Mouse (Mus musculus): Measurements from ENCODE around the gene Acan.

The Acan gene

DNA sequence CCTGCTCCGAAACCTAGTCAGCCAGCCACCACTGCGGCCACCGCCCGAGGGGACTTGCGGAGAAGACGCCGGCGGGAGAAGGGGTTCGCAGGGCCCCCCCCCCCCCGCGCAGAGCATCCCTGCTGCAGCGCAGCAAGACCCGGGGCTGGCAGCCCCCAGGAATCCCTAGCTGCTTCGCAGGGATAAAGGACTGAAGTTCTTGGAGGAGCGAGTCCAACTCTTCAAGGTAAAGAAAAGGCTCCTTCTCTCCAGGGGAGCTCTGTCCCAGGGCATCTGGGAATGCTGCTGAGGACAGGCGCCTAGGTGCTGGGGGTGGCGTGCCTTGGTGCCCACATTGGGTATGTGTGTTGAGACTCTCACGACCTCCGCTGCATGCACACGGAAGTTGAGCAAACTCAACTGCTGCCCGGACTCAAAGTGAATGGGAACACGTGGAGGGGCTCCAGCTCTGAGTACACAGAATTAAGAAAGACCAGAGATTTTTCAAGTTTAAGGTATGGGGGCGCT, at the start of gene Acan:
Acan (plus strand) TSS at position 101 of the 507 bp plus-strand sequence.
- DNase-seq (ENCODE audit: low spot score), result no peak

DNA sequence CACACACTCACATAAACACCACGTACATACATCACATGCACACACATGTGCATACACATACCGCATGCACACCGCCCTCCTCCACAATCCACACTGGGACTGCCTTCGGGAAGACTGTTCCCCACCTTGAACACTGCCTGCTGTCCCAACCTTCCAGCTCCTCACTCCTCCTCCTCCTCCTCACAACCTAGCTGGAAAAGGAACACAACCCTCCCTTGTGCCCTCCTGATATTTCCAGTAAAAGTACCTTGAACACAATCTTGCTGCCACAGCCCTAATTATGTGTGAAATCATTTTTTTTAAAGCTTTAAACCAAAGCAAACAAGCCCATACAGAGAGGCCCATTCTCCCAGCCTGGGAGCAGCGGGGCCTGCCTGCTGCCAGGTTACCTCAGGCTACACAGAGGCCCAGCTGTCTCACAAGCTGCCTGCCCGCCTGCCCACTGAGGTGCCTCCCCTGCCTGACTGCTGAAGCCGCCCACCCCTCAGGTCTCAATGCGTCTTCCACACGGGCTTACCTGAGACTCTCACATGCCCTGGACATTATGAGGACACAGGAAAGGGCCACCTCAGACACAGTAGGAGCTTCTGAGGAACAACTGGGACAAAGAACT, 31.9 kb upstream of the Acan start:
- no peak for DNase-seq (ENCODE audit: low spot score)

DNA sequence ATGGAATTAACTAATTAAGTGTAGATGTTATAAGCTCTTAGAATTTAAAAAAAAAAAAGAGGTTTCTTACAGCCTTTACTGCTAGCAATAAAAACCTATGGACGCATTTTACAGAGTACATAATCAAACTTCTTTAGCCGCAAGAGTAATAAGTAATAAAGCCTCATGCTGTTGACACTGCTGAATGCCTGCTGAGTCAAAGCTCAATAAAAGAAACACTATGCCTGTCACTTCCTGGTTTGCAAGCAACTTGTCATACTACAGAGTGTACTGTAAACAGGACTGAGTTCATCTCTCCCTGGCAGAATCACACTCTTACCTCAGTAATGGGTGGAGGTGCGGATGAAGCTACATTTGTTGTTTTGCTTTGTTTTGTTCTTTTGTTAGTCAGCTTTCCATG, 24.1 kb upstream of the Acan start:
- DNase-seq (ENCODE audit: low spot score), result no peak

DNA sequence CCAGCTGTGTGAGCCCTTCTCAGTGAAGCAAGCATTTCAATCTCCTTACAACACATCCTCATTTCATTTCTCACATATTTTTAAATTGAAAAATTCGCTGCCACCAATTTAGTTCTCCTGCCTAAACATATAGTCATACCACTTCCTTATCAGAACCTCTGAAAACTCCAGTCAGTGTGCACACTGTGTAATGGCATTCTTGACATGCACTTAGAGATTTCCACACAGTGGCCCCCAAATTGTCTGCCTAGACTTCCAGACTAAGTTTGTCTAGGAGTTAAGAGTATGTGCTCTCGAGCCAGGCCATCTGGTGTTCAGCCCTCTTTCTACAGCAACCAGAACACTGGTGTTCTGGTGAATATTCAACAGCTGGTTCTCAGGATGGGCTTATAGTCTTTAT, 19.5 kb upstream of the Acan start:
- no peak for DNase-seq (ENCODE audit: low spot score)

DNA sequence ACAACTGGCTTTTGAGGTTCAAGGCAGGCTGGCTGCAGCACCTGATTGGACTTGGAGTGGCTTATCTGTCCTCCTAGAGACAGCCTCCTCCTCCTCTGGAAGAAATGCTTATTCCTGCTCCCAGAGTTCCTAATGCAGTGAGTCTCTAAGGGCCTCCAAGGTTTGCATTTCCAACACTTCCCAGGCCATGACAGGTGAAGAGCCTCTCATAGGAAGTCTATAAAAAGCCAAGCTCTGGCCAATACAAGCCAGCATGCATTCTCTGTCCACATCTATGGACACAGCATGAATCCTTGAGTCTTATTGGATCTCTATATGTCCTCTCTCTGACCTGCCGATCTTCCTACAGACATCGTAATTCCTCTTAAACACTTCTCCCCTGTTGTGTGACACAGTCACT, 18.8 kb upstream of the Acan start:
- no peak for DNase-seq (ENCODE audit: low spot score)

DNA sequence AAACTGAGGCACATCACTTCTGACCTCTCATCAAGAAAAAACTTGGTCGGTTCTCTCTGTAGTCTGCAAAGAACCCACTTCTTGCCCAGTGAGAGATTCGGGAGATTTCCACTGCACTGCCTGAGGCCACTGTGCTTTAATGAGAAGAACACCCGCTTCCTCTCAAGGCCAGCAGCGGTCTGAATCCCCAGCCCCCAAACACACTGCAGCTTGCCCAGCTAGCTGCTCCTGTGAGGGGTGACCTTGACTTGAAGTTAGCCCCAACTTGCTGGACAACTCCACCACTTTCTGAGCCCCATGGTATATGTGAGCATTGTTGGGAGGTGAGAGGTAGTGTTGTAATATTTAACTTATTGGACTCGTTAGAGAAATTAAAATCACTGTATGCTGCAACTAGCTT, 1.2 kb upstream of the Acan start:
- DNase-seq (ENCODE audit: low spot score), result no peak

DNA sequence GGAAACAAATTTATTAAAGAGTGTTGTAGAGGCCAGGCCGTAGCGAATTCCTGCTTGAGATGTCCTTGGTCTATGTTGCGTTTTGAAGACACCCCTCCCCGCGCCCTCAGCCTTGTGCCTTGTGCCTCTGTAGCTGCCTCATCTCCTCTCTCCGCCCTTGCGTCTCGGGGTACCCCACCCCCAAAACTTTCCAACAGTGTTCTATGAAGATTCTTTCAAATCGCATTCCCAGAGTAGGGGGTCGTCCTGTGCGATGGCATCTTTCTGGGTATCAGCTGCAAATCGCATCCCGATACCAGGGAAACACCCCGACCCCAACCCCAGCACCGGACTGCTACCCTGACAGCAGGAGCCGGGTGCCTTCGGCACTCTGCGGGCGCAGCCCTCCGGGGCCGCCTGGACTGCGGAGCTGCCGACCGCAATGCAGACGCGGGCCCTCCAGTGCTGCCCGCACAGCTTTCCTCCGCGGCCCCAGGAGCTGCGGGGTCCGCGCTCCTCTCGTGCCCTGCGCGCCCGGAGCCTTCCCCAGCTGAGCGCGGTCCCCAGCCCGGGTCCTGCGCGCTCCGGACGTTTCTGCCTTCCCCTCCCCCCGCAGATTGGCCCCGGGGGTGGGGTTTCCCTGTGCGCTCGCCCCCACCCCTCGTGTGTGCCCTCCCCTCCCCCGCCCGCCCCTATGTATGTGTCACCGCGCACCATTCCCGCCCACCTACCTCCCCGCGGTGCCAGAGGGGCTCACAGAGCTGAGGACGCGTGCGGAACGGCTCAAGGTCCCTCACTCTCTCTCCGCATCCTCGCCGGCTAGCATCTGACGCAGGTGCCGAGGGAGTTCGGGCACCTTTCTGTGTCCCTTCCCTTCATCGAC, 531 bp upstream of the Acan start:
- no peak for DNase-seq (ENCODE audit: low spot score)

DNA sequence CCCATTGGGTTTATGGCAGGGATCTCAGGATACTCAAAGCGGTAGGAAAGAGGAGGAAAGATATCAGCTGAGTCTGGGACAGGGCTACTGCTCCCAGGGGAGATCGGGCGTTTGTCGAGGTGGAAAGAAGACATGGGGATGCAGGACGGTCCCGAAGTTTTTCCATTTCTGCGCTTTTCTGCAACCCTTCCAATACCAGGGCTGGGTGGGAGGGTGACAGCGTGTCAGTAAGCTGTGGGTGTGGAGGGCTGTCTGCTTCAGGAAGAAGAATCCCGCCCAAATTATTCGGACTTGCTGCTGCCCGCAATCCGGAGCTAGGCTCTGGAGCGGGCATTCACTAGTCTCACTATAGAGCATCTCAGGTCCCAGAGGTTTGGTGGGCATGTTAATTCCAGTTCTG, 828 bp downstream of the Acan start:
- DNase-seq (ENCODE audit: low spot score), result no peak

DNA sequence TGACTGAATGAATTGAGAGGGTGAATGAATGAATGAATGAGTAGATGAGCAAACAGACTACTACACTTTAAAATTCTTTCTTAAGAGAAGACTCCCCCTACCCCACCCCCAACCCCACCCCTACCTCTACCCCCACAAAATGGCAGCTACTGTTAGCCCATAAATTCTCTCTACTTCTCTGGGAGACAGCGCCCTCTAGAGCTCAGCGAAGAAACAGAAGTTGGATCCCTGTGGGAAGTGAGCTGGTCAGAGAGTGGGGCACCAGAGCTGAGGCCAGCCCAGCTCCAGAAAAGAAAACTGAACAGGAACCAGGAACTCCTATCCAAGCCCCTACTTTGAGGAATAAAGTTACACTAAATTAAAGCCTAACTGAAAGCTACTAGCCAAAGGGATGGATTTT, 5.3 kb downstream of the Acan start:
- no peak for DNase-seq (ENCODE audit: low spot score)

DNA sequence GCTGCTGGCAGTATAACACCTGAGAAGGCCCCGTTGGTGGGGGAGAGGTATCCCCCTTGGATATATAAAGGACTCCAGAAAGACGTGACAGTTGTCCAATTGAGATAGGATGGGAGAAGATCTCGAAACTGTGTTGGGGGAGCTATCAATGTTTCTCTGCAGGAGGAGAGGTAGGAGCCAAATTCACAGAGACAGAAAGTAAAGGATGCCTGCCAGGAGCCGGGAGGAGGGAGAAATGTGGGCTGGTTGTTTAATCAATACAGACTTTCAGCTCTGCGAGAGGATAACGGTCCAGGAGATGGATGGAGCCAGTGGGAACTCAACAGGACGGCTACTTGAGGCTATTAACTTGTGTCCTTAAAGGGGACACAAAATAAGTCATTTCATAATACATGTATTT, 14.2 kb downstream of the Acan start:
- no peak for DNase-seq (ENCODE audit: low spot score)

DNA sequence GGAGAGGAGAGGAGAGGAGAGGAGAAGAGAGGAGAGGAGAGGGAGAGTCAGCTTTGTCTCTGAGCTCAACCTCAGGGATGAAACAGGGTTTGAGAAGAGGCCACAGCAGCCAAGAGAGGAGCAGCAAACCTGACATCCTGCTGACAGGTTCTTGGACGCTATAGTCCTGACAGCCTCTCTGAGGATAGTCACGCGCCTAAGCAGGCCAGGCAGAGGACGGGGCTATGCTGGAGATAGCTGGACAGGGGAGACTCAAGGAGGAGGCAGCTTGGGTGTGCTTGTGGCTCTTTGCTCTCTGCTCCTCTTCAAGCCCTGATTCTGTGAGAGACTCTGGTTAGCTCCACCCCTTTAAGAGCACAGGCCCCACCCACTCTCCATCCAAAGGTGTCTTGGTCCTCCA, 14.9 kb downstream of the Acan start:
- DNase-seq (ENCODE audit: low spot score), result no peak

DNA sequence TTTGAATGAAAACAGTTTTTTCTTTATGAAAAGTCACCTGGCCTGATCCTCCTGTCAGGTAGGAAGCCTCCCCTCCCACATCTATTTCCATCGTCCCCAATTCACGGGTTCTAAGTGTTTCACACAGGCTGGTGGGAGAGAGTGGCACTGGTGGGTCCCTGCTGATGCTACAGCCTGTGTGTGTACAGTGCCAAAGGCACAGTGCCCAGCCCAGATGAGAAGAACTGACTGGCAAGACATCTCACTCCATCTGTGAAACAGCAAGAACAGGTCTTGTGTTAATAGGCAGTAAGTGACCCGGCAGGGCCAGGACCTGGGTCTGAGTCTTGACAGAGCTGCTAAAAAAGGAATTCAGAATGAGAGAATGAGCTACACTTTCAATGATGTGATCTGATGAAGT, 25.9 kb downstream of the Acan start:
- DNase-seq (ENCODE audit: low spot score), result no peak

DNA sequence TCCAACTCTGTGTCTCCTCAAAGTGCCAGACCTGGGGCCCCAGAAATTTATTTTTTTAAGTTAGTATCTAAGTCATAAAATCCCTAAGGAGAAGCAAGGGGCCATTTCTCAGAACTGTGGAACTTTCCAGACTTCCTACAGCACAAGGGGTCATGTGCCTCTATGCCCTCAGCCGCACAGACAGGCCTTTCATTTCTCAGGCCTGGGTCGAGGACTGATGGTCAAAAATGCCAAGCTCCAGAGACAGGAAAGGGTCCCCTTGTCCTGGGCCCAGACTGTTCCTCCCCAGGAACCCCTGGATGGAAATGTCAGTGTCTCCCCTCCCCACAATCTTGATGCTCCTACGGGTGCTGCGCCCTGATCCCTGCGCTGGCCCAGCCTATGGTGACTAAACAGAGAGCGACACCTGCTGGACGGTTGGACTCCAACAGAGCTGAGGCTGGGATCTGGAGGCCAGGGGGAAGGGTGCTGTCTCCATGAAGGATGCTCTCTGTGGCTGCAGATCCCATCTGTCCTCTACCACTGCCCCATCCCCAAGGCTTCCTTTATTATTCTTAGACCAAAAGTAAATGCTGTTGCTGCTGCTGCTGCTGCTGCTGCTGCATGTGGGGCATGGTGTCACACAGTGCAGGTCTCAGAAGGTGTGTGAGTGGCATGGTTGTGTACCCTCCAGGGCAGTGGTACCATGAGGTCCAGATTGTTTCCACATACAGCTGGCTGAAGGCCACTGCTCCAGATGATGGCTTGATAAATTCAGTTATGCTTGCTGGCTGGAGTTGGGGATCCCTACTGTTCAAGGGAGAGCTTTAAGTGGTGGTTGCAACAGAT, 27.5 kb downstream of the Acan start:
- DNase-seq (ENCODE audit: low spot score), result peak; percentile 91

DNA sequence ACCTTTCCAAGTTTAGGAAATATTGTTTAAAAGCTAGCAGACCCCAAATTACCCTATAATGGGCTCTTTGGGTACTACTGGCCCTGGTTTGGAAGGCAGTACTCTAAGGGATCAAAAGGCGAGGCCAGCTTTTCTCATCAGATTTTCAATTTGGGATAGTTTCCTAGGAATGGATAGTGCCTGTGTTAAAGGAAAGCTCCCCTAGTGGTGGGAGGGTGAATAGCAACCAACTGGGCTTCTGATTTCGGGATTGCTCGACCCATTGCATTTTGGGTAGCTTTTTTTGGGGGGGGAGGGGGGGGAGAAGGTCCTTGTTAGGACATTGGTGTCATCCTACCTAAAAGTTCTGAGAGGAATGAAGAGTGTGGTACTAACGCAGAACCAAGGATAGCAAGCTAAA, 35.8 kb downstream of the Acan start:
- peak; percentile 62 for DNase-seq (ENCODE audit: low spot score)

DNA sequence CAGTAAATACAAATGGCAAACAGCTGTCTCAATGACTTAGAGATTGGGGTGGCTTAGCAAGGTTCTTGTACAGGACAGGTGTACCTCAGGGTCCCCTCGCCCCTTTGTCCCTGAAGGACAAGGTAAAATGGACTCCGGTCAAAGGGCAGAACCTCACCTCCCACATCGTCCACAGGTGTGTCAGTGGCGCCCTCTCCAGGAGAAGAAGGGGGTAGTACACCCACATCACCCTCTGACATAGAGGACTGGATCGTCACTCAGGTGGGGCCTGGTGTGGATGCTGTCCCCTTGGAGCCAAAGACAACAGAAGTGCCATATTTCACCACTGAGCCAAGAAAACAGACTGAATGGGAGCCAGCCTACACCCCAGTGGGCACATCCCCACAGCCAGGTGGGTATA, 43.2 kb downstream of the Acan start:
- DNase-seq (ENCODE audit: low spot score), result no peak

DNA sequence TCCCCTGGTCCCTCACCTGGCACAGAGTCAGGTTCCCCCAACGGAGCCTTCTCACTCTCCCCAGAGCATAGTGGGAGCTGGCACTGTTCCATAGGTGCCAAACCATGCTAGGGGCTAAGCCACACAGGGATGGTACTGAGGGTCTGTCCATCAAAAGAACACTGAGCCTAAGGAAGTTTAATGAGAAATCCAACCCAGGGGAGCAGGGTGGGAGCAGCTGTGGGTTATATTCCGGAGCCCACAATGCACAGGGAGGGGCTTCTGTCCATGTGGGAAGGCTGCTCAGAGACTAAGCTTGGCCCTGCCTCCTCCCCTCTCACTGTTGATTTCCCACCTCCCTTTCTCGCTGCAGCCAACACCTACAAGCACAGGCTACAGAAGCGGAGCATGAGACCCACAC, 60.6 kb downstream of the Acan start:
- no peak for DNase-seq (ENCODE audit: low spot score)

DNA sequence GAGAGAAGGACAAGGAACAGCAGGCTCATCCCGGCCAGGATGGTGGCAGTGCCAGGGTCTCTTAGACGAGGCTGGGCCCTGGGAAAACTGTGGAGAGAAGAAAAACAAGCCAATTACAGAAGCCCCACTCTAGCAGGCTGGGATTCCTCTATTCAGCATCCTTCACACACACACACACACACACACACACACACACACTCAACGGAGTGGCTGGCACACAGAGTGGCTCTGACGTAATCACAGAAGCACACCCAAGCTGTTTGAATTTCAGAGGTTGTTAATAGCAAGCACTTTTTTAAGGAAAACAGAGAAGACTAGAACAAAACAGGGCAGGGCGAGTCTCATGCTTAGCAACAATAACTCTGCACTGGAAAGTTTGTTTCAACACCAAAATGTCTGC, 70.2 kb downstream of the Acan start:
- no peak for DNase-seq (ENCODE audit: low spot score)

DNA sequence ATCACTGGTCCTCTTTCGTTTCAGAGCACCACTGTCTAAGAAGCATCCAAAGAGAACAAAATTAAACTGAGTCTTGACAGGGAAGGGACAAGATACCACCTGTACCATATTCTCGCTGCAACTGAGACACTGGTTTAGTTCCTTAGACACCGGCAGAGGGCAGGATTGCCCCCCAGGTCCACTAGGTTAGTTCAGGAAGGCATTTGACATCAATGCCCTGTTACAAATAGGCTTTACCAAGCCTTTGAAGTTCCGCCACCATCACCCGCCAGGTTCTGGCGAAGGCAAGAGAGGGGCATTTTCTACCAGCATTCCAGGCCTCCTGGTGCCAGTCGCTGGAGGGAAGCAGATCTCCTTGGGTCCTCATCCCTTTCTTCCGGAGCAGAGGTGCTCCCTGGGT, 76.6 kb downstream of the Acan start:
- no peak for DNase-seq (ENCODE audit: low spot score)

DNA sequence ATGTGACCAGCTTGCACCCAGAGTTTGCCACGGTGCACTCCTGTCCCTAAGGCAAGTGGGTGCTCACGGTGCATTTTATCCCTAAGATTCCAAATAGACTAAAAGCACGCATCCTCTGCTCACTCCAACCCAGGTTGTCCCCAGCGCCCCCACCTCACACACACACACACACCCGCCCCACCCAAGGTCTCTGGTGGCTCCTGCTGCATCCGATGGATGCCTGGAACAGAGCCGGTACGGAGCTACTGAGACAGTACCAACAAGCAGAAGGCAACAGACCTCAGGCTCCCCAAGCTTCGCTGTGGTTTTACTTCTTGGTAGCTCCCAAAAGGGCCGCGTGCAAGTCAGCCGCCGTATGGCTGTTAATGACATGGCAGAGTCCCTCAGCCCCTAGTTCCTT, 77.1 kb downstream of the Acan start:
- no peak for DNase-seq (ENCODE audit: low spot score)

DNA sequence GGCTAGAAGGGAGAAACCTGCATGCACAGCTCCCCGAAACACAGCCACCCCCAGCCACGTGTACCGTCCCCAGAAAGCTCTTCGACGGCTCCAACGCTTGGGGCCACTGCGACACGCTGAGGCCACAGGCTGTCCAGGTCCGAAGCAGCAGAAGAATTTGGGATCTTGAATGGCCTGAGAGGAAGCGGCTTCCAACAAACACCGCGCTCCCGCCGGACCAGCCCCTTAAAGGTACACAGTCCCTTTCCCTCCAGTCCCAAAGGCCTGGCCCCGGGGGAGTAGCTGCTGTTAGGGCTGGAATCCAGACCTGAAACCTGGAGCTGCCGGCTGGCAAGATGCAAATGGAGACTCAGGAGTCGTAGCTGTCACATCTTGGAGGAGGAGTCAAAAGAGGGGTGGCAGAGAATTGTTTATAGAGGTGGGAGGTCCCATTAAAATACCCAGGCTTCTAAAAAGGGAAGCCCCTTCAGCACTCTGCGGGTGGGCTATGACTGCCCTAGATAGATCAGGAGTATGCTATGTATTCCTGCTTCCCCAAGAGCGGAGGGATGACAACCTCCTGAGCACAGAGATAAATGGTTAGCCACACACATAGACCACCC, 77.7 kb downstream of the Acan start, which contains the start of gene Hapln3:
Hapln3 (minus strand) TSS at position 176 of the 602 bp plus-strand sequence.
- DNase-seq (ENCODE audit: low spot score), result no peak

DNA sequence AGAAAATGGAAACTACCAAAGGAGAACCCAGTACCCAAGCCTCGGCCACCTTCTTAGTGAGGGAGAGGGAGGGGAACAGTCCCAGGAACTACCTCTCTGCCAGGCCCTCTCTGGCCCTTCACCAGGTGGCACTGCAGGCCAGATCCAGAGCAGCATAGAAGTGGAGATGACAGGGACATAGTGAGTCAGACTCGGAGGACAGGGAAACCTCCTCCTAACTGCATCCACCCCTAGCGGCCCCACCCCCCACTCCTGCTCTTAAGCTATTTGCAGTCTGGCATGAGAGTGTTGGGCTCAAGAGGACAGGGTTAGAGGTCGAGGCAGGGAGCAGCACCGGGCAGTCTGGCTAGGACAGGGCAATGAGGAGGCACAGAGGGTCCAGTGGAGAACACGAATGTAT, 80.1 kb downstream of the Acan start:
- DNase-seq (ENCODE audit: low spot score), result no peak

DNA sequence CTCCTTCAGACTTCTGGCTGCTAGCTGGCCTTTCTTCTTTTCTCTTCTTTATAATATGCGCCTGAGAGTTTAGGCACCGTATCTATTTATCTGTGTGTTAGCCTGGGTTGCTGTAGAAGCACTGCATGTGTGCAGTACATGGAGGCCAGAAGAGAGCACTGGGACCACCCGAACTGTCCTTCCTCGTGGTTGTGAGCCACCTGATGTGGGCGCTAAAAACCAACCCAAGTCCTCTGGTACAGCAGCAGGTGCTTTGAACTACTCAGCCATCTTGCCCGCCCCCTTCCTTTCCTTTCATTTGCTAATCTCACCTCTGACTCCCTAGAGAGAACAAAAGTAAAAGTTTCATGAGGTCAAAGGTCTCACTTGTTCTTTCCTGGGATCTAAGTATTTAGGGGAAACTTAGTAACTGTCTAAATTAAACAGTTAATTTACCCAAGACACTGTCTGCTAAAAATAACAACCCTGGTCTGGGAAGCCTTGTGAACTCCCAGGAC, 86.1 kb downstream of the Acan start:
- no peak for DNase-seq (ENCODE audit: low spot score)
